Mouse (Mus musculus): ENCODE measurements around the gene Fktn. TPM values are rescaled to one million over a fixed set of nuclear protein-coding genes. Genes with fewer than 3 reads are reported as not detected.

Gene Fktn
- polyA plus RNA-seq, 1 experiment from 2014 or later: 14.8 TPM

Other genes starting within 250 kb of the Fktn start
- gene Fsd1l, start 82.5 kb upstream of the Fktn start, polyA plus RNA-seq (2015; fragmentation: Nextera tagmentation; extraction: Ambion mirVana): 7.9 and 10.1 TPM in 2 replicates
- gene Tal2, start 65.7 kb downstream of the Fktn start, polyA plus RNA-seq (2015; fragmentation: Nextera tagmentation; extraction: Ambion mirVana): 0.06 TPM in 1 of 2 replicates, not detected in the other
- gene Tmem38b, start 112.0 kb downstream of the Fktn start, polyA plus RNA-seq (2015; fragmentation: Nextera tagmentation; extraction: Ambion mirVana): 7.7 and 8.7 TPM in 2 replicates

Measured in heart, embryonic 15.5 days (tissue).